Mouse (Mus musculus): ENCODE results near the gene Ranbp3l. TPM values are rescaled to one million over a fixed set of nuclear protein-coding genes. Genes with fewer than 3 reads are reported as not detected.

Ranbp3l gene
- polyA plus RNA-seq, 1 experiment from 2014 or later, result 8.0 TPM

- no peaks in the 10 kb centered on the region for H3K4me1 ChIP-seq (replicated peaks; ENCODE audit: control insufficient read depth, insufficient read depth, low read length)
- H3K27ac ChIP-seq (ENCODE audit: low read length), result no peak overlapping the region
- WGBS, result 82% methylated on average over 13 of the region's 13 CpGs
- H3K9me3 ChIP-seq (ENCODE audit: control insufficient read depth, low read length), result no peaks in the 10 kb centered on the region
- ATAC-seq, result no peak
- no peak overlapping the region for H3K4me3 ChIP-seq (replicated peaks; ENCODE audit: low read length)
- no peak overlapping the region for H3K9ac ChIP-seq (replicated peaks; ENCODE audit: low read depth, low read length)
- H3K36me3 ChIP-seq (ENCODE audit: control insufficient read depth, insufficient read depth), result peaks cover 8% of the 10 kb centered on the region
- H3K4me2 ChIP-seq (ENCODE audit: low read length), result no peak overlapping the region
- no peaks in the 10 kb centered on the region for H3K27me3 ChIP-seq (replicated peaks; ENCODE audit: control insufficient read depth, insufficient read depth, low read length)
Observed at GRCm38 (mm10) chr15:9106303-9107074, 138.7 kb downstream of the Ranbp3l start.

GRCm38 (mm10) chr15:9110526-9111347, 143.0 kb downstream of the Ranbp3l start:
- Histone ChIP-seq H3K4me2 (ENCODE audit: low read length) (no peak overlapping the region), H3K9me3 (ENCODE audit: control insufficient read depth, low read length) (no peaks in the 10 kb centered on the region), H3K27me3 (replicated peaks; ENCODE audit: control insufficient read depth, insufficient read depth, low read length) (no peaks in the 10 kb centered on the region), H3K4me1 (replicated peaks; ENCODE audit: control insufficient read depth, insufficient read depth, low read length) (no peaks in the 10 kb centered on the region), H3K9ac (replicated peaks; ENCODE audit: low read depth, low read length) (no peak overlapping the region), H3K27ac (ENCODE audit: low read length) (no peak overlapping the region), H3K4me3 (replicated peaks; ENCODE audit: low read length) (no peak overlapping the region), H3K36me3 (ENCODE audit: control insufficient read depth, insufficient read depth) (peaks cover 18% of the 10 kb centered on the region)
- ATAC-seq, result no peak
- WGBS, result 83% methylated on average over 6 of the region's 6 CpGs

- H3K36me3 ChIP-seq (ENCODE audit: control insufficient read depth, insufficient read depth), result peaks cover 22% of the 10 kb centered on the region
Observed at GRCm38 (mm10) chr15:9111648-9112047, 143.9 kb downstream of the Ranbp3l start.

GRCm38 (mm10) chr15:9113556-9113955, 145.8 kb downstream of the Ranbp3l start:
- Histone ChIP-seq H3K4me2 (ENCODE audit: low read length) (no peak overlapping the region), H3K4me3 (replicated peaks; ENCODE audit: low read length) (no peak overlapping the region), H3K36me3 (ENCODE audit: control insufficient read depth, insufficient read depth) (peaks cover 20% of the 10 kb centered on the region), H3K27me3 (replicated peaks; ENCODE audit: control insufficient read depth, insufficient read depth, low read length) (no peaks in the 10 kb centered on the region), H3K4me1 (replicated peaks; ENCODE audit: control insufficient read depth, insufficient read depth, low read length) (no peaks in the 10 kb centered on the region), H3K27ac (ENCODE audit: low read length) (no peak overlapping the region), H3K9me3 (ENCODE audit: control insufficient read depth, low read length) (no peaks in the 10 kb centered on the region), H3K9ac (replicated peaks; ENCODE audit: low read depth, low read length) (no peak overlapping the region)
- 80% methylated on average over 9 of the region's 9 CpGs for WGBS
- no peak for ATAC-seq

More at GRCm38 (mm10) chr15:9111648-9112047, 143.9 kb downstream of the Ranbp3l start:
- Histone ChIP-seq H3K4me3 (replicated peaks; ENCODE audit: low read length) (no peak overlapping the region), H3K4me1 (replicated peaks; ENCODE audit: control insufficient read depth, insufficient read depth, low read length) (no peaks in the 10 kb centered on the region), H3K4me2 (ENCODE audit: low read length) (no peak overlapping the region), H3K9ac (replicated peaks; ENCODE audit: low read depth, low read length) (no peak overlapping the region), H3K9me3 (ENCODE audit: control insufficient read depth, low read length) (no peaks in the 10 kb centered on the region), H3K27me3 (replicated peaks; ENCODE audit: control insufficient read depth, insufficient read depth, low read length) (no peaks in the 10 kb centered on the region), H3K27ac (ENCODE audit: low read length) (no peak overlapping the region)
- 84% methylated on average over 3 of the region's 3 CpGs for WGBS
- ATAC-seq, result no peak

- Histone ChIP-seq H3K27me3 (replicated peaks; ENCODE audit: control insufficient read depth, insufficient read depth, low read length) (no peaks in the 10 kb centered on the region), H3K9ac (replicated peaks; ENCODE audit: low read depth, low read length) (no peak overlapping the region), H3K9me3 (ENCODE audit: control insufficient read depth, low read length) (no peaks in the 10 kb centered on the region), H3K36me3 (ENCODE audit: control insufficient read depth, insufficient read depth) (peaks cover 20% of the 10 kb centered on the region), H3K27ac (ENCODE audit: low read length) (no peak overlapping the region), H3K4me3 (replicated peaks; ENCODE audit: low read length) (no peak overlapping the region), H3K4me1 (replicated peaks; ENCODE audit: control insufficient read depth, insufficient read depth, low read length) (no peaks in the 10 kb centered on the region), H3K4me2 (ENCODE audit: low read length) (no peak overlapping the region)
- no peak for ATAC-seq
- WGBS, result 87% methylated on average over 4 of the region's 4 CpGs
Observed at GRCm38 (mm10) chr15:9114131-9114530, 146.4 kb downstream of the Ranbp3l start.

- peaks cover 20% of the 10 kb centered on the region for H3K36me3 ChIP-seq (ENCODE audit: control insufficient read depth, insufficient read depth)
- no peaks in the 10 kb centered on the region for H3K4me1 ChIP-seq (replicated peaks; ENCODE audit: control insufficient read depth, insufficient read depth, low read length)
- H3K4me2 ChIP-seq (ENCODE audit: low read length), result no peak overlapping the region
- H3K27me3 ChIP-seq (replicated peaks; ENCODE audit: control insufficient read depth, insufficient read depth, low read length), result no peaks in the 10 kb centered on the region
- ATAC-seq, result no peak
- WGBS, result 87% methylated on average over 5 of the region's 5 CpGs
- no peak overlapping the region for H3K27ac ChIP-seq (ENCODE audit: low read length)
- H3K4me3 ChIP-seq (replicated peaks; ENCODE audit: low read length), result no peak overlapping the region
- H3K9me3 ChIP-seq (ENCODE audit: control insufficient read depth, low read length), result no peaks in the 10 kb centered on the region
- H3K9ac ChIP-seq (replicated peaks; ENCODE audit: low read depth, low read length), result no peak overlapping the region
Observed at GRCm38 (mm10) chr15:9114599-9114998, 146.8 kb downstream of the Ranbp3l start.

Other genes with a start within 250 kb of the Ranbp3l start
- gene Nadk2, start 103.3 kb downstream of the Ranbp3l start, polyA plus RNA-seq (2015; fragmentation: Nextera tagmentation; extraction: Ambion mirVana), result 22.7 and 26.1 TPM in 2 replicates
- gene Lmbrd2, start 172.6 kb downstream of the Ranbp3l start, polyA plus RNA-seq (2015; fragmentation: Nextera tagmentation; extraction: Ambion mirVana), result 4.2 and 4.5 TPM in 2 replicates
- 35.0 and 41.2 TPM in 2 replicates for gene Skp2, start 187.5 kb downstream of the Ranbp3l start, polyA plus RNA-seq (2015; fragmentation: Nextera tagmentation; extraction: Ambion mirVana)

Data from forebrain, embryonic 16.5 days (tissue).